Mouse (Mus musculus) midbrain, postnatal 0 days (tissue): ENCODE results near the gene Ddc. TPM values are rescaled to one million over a fixed set of nuclear protein-coding genes. Genes with fewer than 3 reads are reported as not detected.

ENCODE experiments used
- ATAC-seq: fragments of 200-750 bp; cut with Nextera tagmentation; 2 replicates; pipeline ENCODE4 v1.8.0; 2017; ENCODE audit warnings: moderate number of reproducible peaks, mild to moderate bottlenecking, moderate TSS enrichment, moderate library complexity; ENCODE audit not compliant: low FRiP score
- DNase-seq: peaks from one replicate; pipeline ENCODE4 v3.0.0-alpha.2; 2015; ENCODE audit warnings: low spot score
- H3K27ac ChIP-seq: fragments of 300-500 bp; sonication (generic); 2 replicates; pipeline ENCODE4 v1.5.1; 2014; ENCODE audit warnings: low read depth, mild to moderate bottlenecking, low read length, mixed read lengths
- H3K27me3 ChIP-seq: fragments of 300-500 bp; sonication (generic); 2 replicates; pipeline ENCODE4 v1.6.1; 2014; ENCODE audit warnings: low read length, control low read depth, mixed read lengths; ENCODE audit not compliant: insufficient read depth
- H3K36me3 ChIP-seq: fragments of 300-500 bp; sonication (generic); 2 replicates; pipeline ENCODE4 v1.6.1; 2014; ENCODE audit warnings: low read length, control low read depth, mixed read lengths; ENCODE audit not compliant: insufficient read depth
- H3K4me1 ChIP-seq: fragments of 300-500 bp; sonication (generic); 2 replicates; pipeline ENCODE4 v1.6.1; 2014; ENCODE audit warnings: mild to moderate bottlenecking, control low read depth, antibody characterized with exemption, low read length, mixed read lengths; ENCODE audit not compliant: insufficient read depth
- H3K4me2 ChIP-seq: fragments of 300-500 bp; sonication (generic); 2 replicates; pipeline ENCODE4 v1.6.1; 2014; ENCODE audit warnings: low read depth, mild to moderate bottlenecking, low read length, mixed read lengths; ENCODE audit not compliant: poor library complexity, severe bottlenecking
- H3K4me3 ChIP-seq: fragments of 300-500 bp; sonication (generic); 2 replicates; pipeline ENCODE4 v1.5.1; 2014; ENCODE audit warnings: low read depth, mild to moderate bottlenecking, low read length, moderate library complexity
- H3K9ac ChIP-seq: fragments of 300-500 bp; sonication (generic); replicated peaks from 2 replicates; pipeline ENCODE4 v1.6.1; 2014; ENCODE audit warnings: mild to moderate bottlenecking, low read length, moderate library complexity, mixed read lengths; ENCODE audit not compliant: poor library complexity, severe bottlenecking
- H3K9me3 ChIP-seq: fragments of 300-500 bp; sonication (generic); 2 replicates; pipeline ENCODE4 v1.6.1; 2016; ENCODE audit warnings: low read length, control low read depth
- CTCF ChIP-seq: IDR thresholded peaks from 2 replicates; pipeline ENCODE4 v1.5.1; 2016; ENCODE audit warnings: antibody characterized with exemption, mild to moderate bottlenecking
- WGBS: fragments of 180-500 bp; shearing (Covaris S2); extraction: QIAGEN DNeasy Blood & Tissue Kit; methylation state at CpG from one replicate; pipeline ENCODE4 v1.1.7; 2014; 5-methylcytosine and 5-hydroxymethylcytosine counted together
- polyA plus RNA-seq: library from polyadenylated mRNA; unstranded; fragments of >200 nt; fragmentation: Nextera tagmentation; extraction: Ambion mirVana; gene quantifications from 2 replicates; pipeline ENCODE4 v1.2.1, GENCODE M21; 2015
- total RNA-seq: library from RNA; depleted of rRNA; stranded (reverse); fragments of >200 nt; gene quantifications from 2 replicates; pipeline ENCODE4 v1.2.3, GENCODE M21; 2014

The Ddc gene
- total and polyA plus RNA-seq, 2 experiments from 2014 or later: 23.0 to 27.4 TPM

- TF ChIP-seq CTCF: peak; percentile 96
- 0% methylated on average over 2 of the region's 2 CpGs for WGBS
- Histone ChIP-seq H3K4me3 (no peak overlapping the region), H3K9me3 (no peaks in the 10 kb centered on the region), H3K9ac (no peak overlapping the region), H3K4me1 (0 out of 2 replicates have a peak, but pooled peaks cover 7% of the 10 kb centered on the region), H3K36me3 (no peaks in the 10 kb centered on the region), H3K27me3 (no peaks in the 10 kb centered on the region), H3K27ac (no peak overlapping the region), H3K4me2 (no peak overlapping the region)
- DNase-seq (peak; percentile 97), ATAC-seq (peak; percentile 68)
These were observed 77.7 kb downstream of the Ddc start for GRCm38 (mm10) chr11:11820251-11820650.

- no peak overlapping the region for H3K9ac ChIP-seq
- DNase-seq: no peak
- H3K4me3 ChIP-seq: no peak overlapping the region
- 90% methylated on average over 5 of the region's 5 CpGs for WGBS
- no peak for TF ChIP-seq CTCF
- H3K4me1 ChIP-seq: 0 out of 2 replicates have a peak, but pooled peaks cover 7% of the 10 kb centered on the region
- no peaks in the 10 kb centered on the region for H3K27me3 ChIP-seq
- no peak overlapping the region for H3K4me2 ChIP-seq
- H3K36me3 ChIP-seq: no peaks in the 10 kb centered on the region
- no peak for ATAC-seq
- H3K9me3 ChIP-seq: no peaks in the 10 kb centered on the region
- no peak overlapping the region for H3K27ac ChIP-seq
These were observed 78.7 kb downstream of the Ddc start for GRCm38 (mm10) chr11:11819206-11819605.

GRCm38 (mm10) chr11:11818797-11819196, 79.1 kb downstream of the Ddc start:
- Histone ChIP-seq H3K9me3 (no peaks in the 10 kb centered on the region), H3K4me1 (0 out of 2 replicates have a peak, but pooled peaks cover 7% of the 10 kb centered on the region), H3K4me2 (no peak overlapping the region), H3K9ac (no peak overlapping the region), H3K36me3 (no peaks in the 10 kb centered on the region), H3K4me3 (no peak overlapping the region), H3K27ac (no peak overlapping the region), H3K27me3 (no peaks in the 10 kb centered on the region)
- WGBS: 93% methylated on average over 6 of the region's 6 CpGs
- DNase-seq (no peak), ATAC-seq (no peak)
- TF ChIP-seq CTCF: no peak

- ATAC-seq (no peak), DNase-seq (no peak)
- Histone ChIP-seq H3K4me3 (no peak overlapping the region), H3K9ac (no peak overlapping the region), H3K27ac (no peak overlapping the region), H3K27me3 (no peaks in the 10 kb centered on the region), H3K9me3 (no peaks in the 10 kb centered on the region), H3K36me3 (no peaks in the 10 kb centered on the region), H3K4me2 (no peak overlapping the region), H3K4me1 (0 out of 2 replicates have a peak, but pooled peaks cover 2% of the 10 kb centered on the region)
- 51% methylated on average over 3 of the region's 3 CpGs for WGBS
- TF ChIP-seq CTCF: no peak
These were observed 82.2 kb downstream of the Ddc start for GRCm38 (mm10) chr11:11815737-11816136.

GRCm38 (mm10) chr11:11811906-11812480, 86.0 kb downstream of the Ddc start:
- Histone ChIP-seq H3K4me2 (peak overlapping the region; percentile 28; the same call in 1 of the 2 replicates), H3K27me3 (no peaks in the 10 kb centered on the region), H3K4me1 (no peaks in the 10 kb centered on the region), H3K9me3 (no peaks in the 10 kb centered on the region), H3K27ac (no peak overlapping the region), H3K9ac (no peak overlapping the region), H3K36me3 (no peaks in the 10 kb centered on the region), H3K4me3 (no peak overlapping the region)
- DNase-seq (peak; percentile 82), ATAC-seq (no peak)
- 23% methylated on average over 9 of the region's 9 CpGs for WGBS
- peak; percentile 98 for TF ChIP-seq CTCF

- Histone ChIP-seq H3K4me2 (peak overlapping the region; percentile 73), H3K9ac (peak overlapping the region; percentile 79), H3K27me3 (no peaks in the 10 kb centered on the region), H3K27ac (peak overlapping the region; percentile 93), H3K36me3 (no peaks in the 10 kb centered on the region), H3K9me3 (no peaks in the 10 kb centered on the region), H3K4me3 (peak overlapping the region; percentile 67), H3K4me1 (no peaks in the 10 kb centered on the region)
- ATAC-seq (no peak; the same call in 1 of the 2 replicates), DNase-seq (no peak)
- TF ChIP-seq CTCF: no peak
- WGBS: 5% methylated on average over 11 of the region's 11 CpGs
These were observed 88.4 kb downstream of the Ddc start for GRCm38 (mm10) chr11:11809404-11810175.
